In the genomic region with DNA sequence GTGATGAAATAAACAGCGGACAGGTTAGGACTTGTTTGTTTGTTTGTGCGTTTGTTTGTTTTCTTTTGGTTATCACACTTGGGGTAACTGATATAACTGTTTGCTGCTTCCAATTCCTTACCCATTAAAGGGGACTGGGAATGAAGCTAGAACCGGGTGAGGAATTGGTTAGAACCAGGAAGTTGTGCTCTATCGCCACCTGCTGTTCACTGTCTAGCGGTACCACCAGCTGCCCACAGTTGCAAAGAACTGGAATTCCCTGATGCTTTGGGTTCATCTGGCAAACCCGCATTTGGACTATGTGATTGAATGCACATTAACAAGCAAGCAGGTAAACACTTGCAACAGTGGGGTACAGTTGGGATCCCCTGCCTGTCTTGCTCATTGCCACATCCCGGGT, we compare ENCODE assay signal across 9 mouse cellular contexts. TPM values are rescaled to one million over a fixed set of nuclear protein-coding genes. Genes with fewer than 3 reads are reported as not detected.
DNase-seq lines count a peak whose midpoint lies in the region; ATAC-seq and TF ChIP-seq lines count a peak whose summit lies in the region.
"Had no signal": no experiment of that assay in that cellular context is flagged by ENCODE, and none has a peak within 500 bp of the region (broad histone marks: within the 10 kb centered on the region; RNA-seq: fewer than 3 reads in every experiment).

No protein-coding gene starts in this region.

- no peak overlapping the region for H3K27ac ChIP-seq in embryonic facial prominence, embryonic 11.5 days (replicated peaks; ENCODE audit: low read depth, low read length)
- no peak overlapping the region for H3K27ac ChIP-seq in left cerebral cortex, adult 2 months

- no peaks in the 10 kb centered on the region for H3K4me1 ChIP-seq in embryonic facial prominence, embryonic 11.5 days (ENCODE audit: control insufficient read depth, insufficient read depth, low read length)

- no peak overlapping the region for H3K9ac ChIP-seq in embryonic facial prominence, embryonic 11.5 days (replicated peaks; ENCODE audit: low read length)

- H3K9me3 ChIP-seq in embryonic facial prominence, embryonic 11.5 days (replicated peaks; ENCODE audit: control insufficient read depth, low read length): no peaks in the 10 kb centered on the region

- no peak overlapping the region for H3K4me2 ChIP-seq in embryonic facial prominence, embryonic 11.5 days (ENCODE audit: low read depth, low read length)
- H3K4me2 ChIP-seq in myocyte (ENCODE audit: low read depth): no peak overlapping the region

- intact Hi-C loops in heart, postnatal 14 days (cut with DNase I): loop anchor here (2.0 to 5.0 kb wide), 2 partner anchors 70 to 136 kb away; no protein-coding TSS in a partner anchor
- intact Hi-C loops in left cerebral cortex, adult 2 months (cut with DNase I): loop anchor here (1.0 to 2.0 kb wide), 3 partner anchors 26 to 78 kb away; no protein-coding TSS in a partner anchor

- peak; percentile 94 for TF ChIP-seq CTCF in left cerebral cortex, adult 2 months (IDR thresholded peaks at IDR 0.05)

- TF ChIP-seq POLR2A in myocyte (IDR thresholded peaks at IDR 0.05; ENCODE audit: insufficient read length, low read depth): no peak

- H3ac ChIP-seq in myocyte (ENCODE audit: control insufficient read depth, insufficient read length): no peak overlapping the region

- WGBS in embryonic facial prominence, embryonic 11.5 days: 26% methylated on average over 7 of the region's 7 CpGs

- H3K27me3 ChIP-seq in embryonic facial prominence, embryonic 11.5 days (ENCODE audit: control insufficient read depth, insufficient read depth, low read length): no peaks in the 10 kb centered on the region
- H3K27me3 ChIP-seq in myocyte (ENCODE audit: control insufficient read depth, insufficient read depth, insufficient read length): no peaks in the 10 kb centered on the region

- H3K4me3 ChIP-seq in embryonic facial prominence, embryonic 11.5 days (ENCODE audit: low read depth, low read length): no peak overlapping the region
- no peak overlapping the region for H3K4me3 ChIP-seq in left cerebral cortex, adult 2 months
- H3K4me3 ChIP-seq in myocyte: no peak overlapping the region

- H3K79me2 ChIP-seq in myocyte (ENCODE audit: control insufficient read depth, insufficient read depth): no peaks in the 10 kb centered on the region

- no peaks in the 10 kb centered on the region for H3K36me3 ChIP-seq in embryonic facial prominence, embryonic 11.5 days (replicated peaks; ENCODE audit: control insufficient read depth, insufficient read depth, low read depth, low read length)
- H3K36me3 ChIP-seq in myocyte (ENCODE audit: control insufficient read depth, insufficient read depth): no peaks in the 10 kb centered on the region

- DNase-seq in ovary, postnatal 36 days (ENCODE audit: low spot score): peak; percentile 44
- no peak for DNase-seq in ovary, postnatal 10 days (ENCODE audit: low spot score)
- peak; percentile 57 for DNase-seq in adrenal gland, adult 2 months
- peak; percentile 82 for DNase-seq in embryonic facial prominence, embryonic 11.5 days (ENCODE audit: low spot score)
- peak; percentile 66 to 81 for DNase-seq in heart, postnatal 14 days
- peak; percentile 59 to 74 for DNase-seq in left cerebral cortex, adult 2 months (ENCODE audit: extremely low spot score in 1 of 2, low spot score in 2 of 2)
- peak; percentile 80 for DNase-seq in thymus, postnatal 4 days

- ATAC-seq in embryonic facial prominence, embryonic 11.5 days (replicated peaks; ENCODE audit: insufficient number of reproducible peaks, low FRiP score, low TSS enrichment, low read depth): no peak

TF ChIP-seq in myocyte, 11 proteins besides CTCF, POLR2A, EP300 and RAD21:
- TF ChIP-seq TCF3 (IDR thresholded peaks at IDR 0.05; ENCODE audit: insufficient read length, low read depth) (no peak), MAX (IDR thresholded peaks at IDR 0.05; ENCODE audit: low read depth) (no peak), MYOD1 (IDR thresholded peaks at IDR 0.05; ENCODE audit: control insufficient read depth in 1 of 3, insufficient read length in 2 of 3, low read depth in 2 of 3) (peak in 2 of 3 experiments; percentile 5 to 11), E2F4 (IDR thresholded peaks at IDR 0.05; ENCODE audit: insufficient read depth) (no peak)

RNA-seq across cellular contexts. Expression of a gene that starts 6.8 kb away (rescaled TPM):
- not detected for total RNA-seq in adrenal gland, adult 2 months (2021)
- polyA plus RNA-seq in adrenal gland, adult 2 months (2012; rRNA removed): not detected in 2 replicates
- not detected in 2 replicates for polyA plus RNA-seq in embryonic facial prominence, embryonic 11.5 days (2014; fragmentation: Nextera tagmentation; extraction: Ambion mirVana)
- total RNA-seq in heart, postnatal 14 days (2021): under 1 TPM in 1 of 2 experiments, not detected in 1; 0.44 TPM
- total RNA-seq in left cerebral cortex, adult 2 months (2021): not detected
- not detected for polyA plus RNA-seq in myocyte (2012; fragmentation: generic; extraction: Trizol)
- polyA plus RNA-seq: gonadal fat pad, adult 2 months had no signal

RNA-seq across cellular contexts. Expression of a gene that starts 11.5 kb away (rescaled TPM):
- 10 to 100 TPM; 24.8 to 26.4 TPM for total RNA-seq in adrenal gland, adult 2 months (2021)
- 50.0 and 52.3 TPM in 2 replicates for polyA plus RNA-seq in adrenal gland, adult 2 months (2012; rRNA removed)
- polyA plus RNA-seq in embryonic facial prominence, embryonic 11.5 days (2014; fragmentation: Nextera tagmentation; extraction: Ambion mirVana): 33.2 and 36.9 TPM in 2 replicates
- 10 to 100 TPM; 12.3 to 14.0 TPM for total RNA-seq in heart, postnatal 14 days (2021)
- 10 to 100 TPM; 24.3 to 24.9 TPM for total RNA-seq in left cerebral cortex, adult 2 months (2021)
- 12.9 TPM for polyA plus RNA-seq in myocyte (2012; fragmentation: generic; extraction: Trizol)

RNA-seq across cellular contexts. Expression of a gene that starts 28.8 kb away (rescaled TPM):
- total RNA-seq in adrenal gland, adult 2 months (2021): 100 to 1,000 TPM; 661 to 798 TPM
- polyA plus RNA-seq in adrenal gland, adult 2 months (2012; rRNA removed): 2,191 and 2,685 TPM in 2 replicates
- 1,419 and 1,591 TPM in 2 replicates for polyA plus RNA-seq in embryonic facial prominence, embryonic 11.5 days (2014; fragmentation: Nextera tagmentation; extraction: Ambion mirVana)
- 100 to 1,000 TPM; 475 to 558 TPM for total RNA-seq in heart, postnatal 14 days (2021)
- 100 to 1,000 TPM; 398 to 400 TPM for total RNA-seq in left cerebral cortex, adult 2 months (2021)
- 2,555 TPM for polyA plus RNA-seq in myocyte (2012; fragmentation: generic; extraction: Trizol)

RNA-seq across cellular contexts. Expression of a gene that starts 29.0 kb away (rescaled TPM):
- total RNA-seq in adrenal gland, adult 2 months (2021): 10 to 100 TPM in 1 of 2 experiments, 1 to 10 TPM in 1; 3.5 to 10.8 TPM
- polyA plus RNA-seq in adrenal gland, adult 2 months (2012; rRNA removed): 11.8 and 12.5 TPM in 2 replicates
- polyA plus RNA-seq in embryonic facial prominence, embryonic 11.5 days (2014; fragmentation: Nextera tagmentation; extraction: Ambion mirVana): 2.4 and 3.4 TPM in 2 replicates
- 1 to 10 TPM; 3.4 TPM for total RNA-seq in heart, postnatal 14 days (2021)
- total RNA-seq in left cerebral cortex, adult 2 months (2021): 10 to 100 TPM; 28.6 to 30.9 TPM
- not detected for polyA plus RNA-seq in myocyte (2012; fragmentation: generic; extraction: Trizol)

RNA-seq across cellular contexts. Expression of a gene that starts 50.8 kb away (rescaled TPM):
- total RNA-seq in adrenal gland, adult 2 months (2021): under 1 TPM in 1 of 2 experiments, not detected in 1; 0.41 TPM
- polyA plus RNA-seq in adrenal gland, adult 2 months (2012; rRNA removed): not detected in 2 replicates
- 0.60 and 1.1 TPM in 2 replicates for polyA plus RNA-seq in embryonic facial prominence, embryonic 11.5 days (2014; fragmentation: Nextera tagmentation; extraction: Ambion mirVana)
- total RNA-seq in heart, postnatal 14 days (2021): not detected
- total RNA-seq in left cerebral cortex, adult 2 months (2021): 100 to 1,000 TPM; 177 to 214 TPM
- not detected for polyA plus RNA-seq in myocyte (2012; fragmentation: generic; extraction: Trizol)
